In genomic region chr3:105003960-105004463, GRCm38 (mm10) we compare ENCODE assay signal across 12 mouse cellular contexts. TPM values are rescaled to one million over a fixed set of nuclear protein-coding genes. Genes with fewer than 3 reads are reported as not detected.
DNase-seq lines count a peak whose midpoint lies in the region; ATAC-seq and TF ChIP-seq lines count a peak whose summit lies in the region.
"Had no signal": no experiment of that assay in that cellular context is flagged by ENCODE, and none has a peak within 500 bp of the region (broad histone marks: within the 10 kb centered on the region; RNA-seq: fewer than 3 reads in every experiment).

No protein-coding gene starts in this region.

- no peak overlapping the region for H3K27ac ChIP-seq in hindbrain, embryonic 15.5 days (replicated peaks)
- H3K27ac ChIP-seq in hindbrain, embryonic 10.5 days = no peak overlapping the region
- H3K27ac ChIP-seq in forebrain, embryonic 14.5 days (ENCODE audit: low read depth, low read length) = 0 out of 2 replicates have a peak overlapping the region, but pooled peaks have one; percentile 33
- H3K27ac ChIP-seq in left cerebral cortex, adult 2 months = peak overlapping the region; percentile 51
- H3K27ac ChIP-seq in intestine, embryonic 15.5 days = no peak overlapping the region
- H3K27ac ChIP-seq: macrophage had no signal

- H3K36me3 ChIP-seq in hindbrain, embryonic 15.5 days = peaks cover 55% of the 10 kb centered on the region
- peaks cover 80% of the 10 kb centered on the region for H3K36me3 ChIP-seq in hindbrain, embryonic 10.5 days
- peaks cover 73% of the 10 kb centered on the region for H3K36me3 ChIP-seq in forebrain, embryonic 14.5 days (ENCODE audit: control insufficient read depth, insufficient read depth, low read length)
- H3K36me3 ChIP-seq in intestine, embryonic 15.5 days = peaks cover 19% of the 10 kb centered on the region

- H3K27me3 ChIP-seq in hindbrain, embryonic 15.5 days = no peaks in the 10 kb centered on the region
- no peaks in the 10 kb centered on the region for H3K27me3 ChIP-seq in hindbrain, embryonic 10.5 days (ENCODE audit: insufficient read depth, poor library complexity, severe bottlenecking)
- no peaks in the 10 kb centered on the region for H3K27me3 ChIP-seq in forebrain, embryonic 14.5 days (replicated peaks; ENCODE audit: control insufficient read depth, insufficient read depth, low read length)
- no peaks in the 10 kb centered on the region for H3K27me3 ChIP-seq in intestine, embryonic 15.5 days (replicated peaks)

- intact Hi-C loops in left cerebral cortex, adult 2 months (cut with DNase I) = no loop called here

- no peak for DNase-seq in hindbrain, embryonic 10.5 days (ENCODE audit: low spot score)
- peak; percentile 54 for DNase-seq in forebrain, embryonic 14.5 days (ENCODE audit: low spot score)
- DNase-seq in left cerebral cortex, adult 2 months (ENCODE audit: extremely low spot score in 1 of 2, low spot score in 2 of 2) = peak; percentile 52 to 58
- DNase-seq in right cerebral cortex, adult 2 months (ENCODE audit: low spot score in 2 of 2) = peak; percentile 63 to 64
- DNase-seq in kidney, adult 9 months = no peak
- DNase-seq in adrenal gland, postnatal 4 days (ENCODE audit: low spot score in 2 of 2) = no peak
- DNase-seq: cerebellum, adult 18-20 months; kidney, postnatal 36 days had no signal

- no peak overlapping the region for H3K9ac ChIP-seq in hindbrain, embryonic 15.5 days
- no peak overlapping the region for H3K9ac ChIP-seq in forebrain, embryonic 14.5 days (ENCODE audit: low read length)
- no peak overlapping the region for H3K9ac ChIP-seq in intestine, embryonic 15.5 days

- H3K4me3 ChIP-seq in hindbrain, embryonic 15.5 days = no peak overlapping the region
- H3K4me3 ChIP-seq in hindbrain, embryonic 10.5 days = no peak overlapping the region
- H3K4me3 ChIP-seq in forebrain, embryonic 14.5 days (ENCODE audit: low read depth, low read length) = no peak overlapping the region
- no peak overlapping the region for H3K4me3 ChIP-seq in left cerebral cortex, adult 2 months
- H3K4me3 ChIP-seq in intestine, embryonic 15.5 days (replicated peaks) = no peak overlapping the region
- H3K4me3 ChIP-seq: erythroblast, embryonic 14.5 days had no signal

- 67% methylated on average over 14 of the region's 14 CpGs for WGBS in hindbrain, embryonic 15.5 days
- 89% methylated on average over 14 of the region's 14 CpGs for WGBS in hindbrain, embryonic 10.5 days
- 42% methylated on average over 14 of the region's 14 CpGs for WGBS in forebrain, embryonic 14.5 days
- 89% methylated on average over 14 of the region's 14 CpGs for WGBS in intestine, embryonic 15.5 days

- no peaks in the 10 kb centered on the region for H3K4me1 ChIP-seq in hindbrain, embryonic 15.5 days (replicated peaks)
- no peaks in the 10 kb centered on the region; the same call in 1 of the 2 replicates for H3K4me1 ChIP-seq in hindbrain, embryonic 10.5 days (replicated peaks)
- H3K4me1 ChIP-seq in forebrain, embryonic 14.5 days (ENCODE audit: control insufficient read depth, insufficient read depth, low read length) = 0 out of 2 replicates have a peak, but pooled peaks cover 2% of the 10 kb centered on the region
- H3K4me1 ChIP-seq in intestine, embryonic 15.5 days (replicated peaks) = 0 out of 2 replicates have a peak, but pooled peaks cover 3% of the 10 kb centered on the region

- 0 out of 2 replicates have a peak, but pooled peaks have one; percentile 60 for ATAC-seq in hindbrain, embryonic 15.5 days (ENCODE audit: low FRiP score, low read depth)
- ATAC-seq in forebrain, embryonic 14.5 days = peak; percentile 85
- ATAC-seq in intestine, embryonic 15.5 days = no peak

- TF ChIP-seq CTCF in left cerebral cortex, adult 2 months (IDR thresholded peaks at IDR 0.05) = no peak

- no peak overlapping the region for H3K4me2 ChIP-seq in hindbrain, embryonic 15.5 days
- H3K4me2 ChIP-seq in forebrain, embryonic 14.5 days (ENCODE audit: low read length) = no peak overlapping the region
- no peak overlapping the region for H3K4me2 ChIP-seq in intestine, embryonic 15.5 days (replicated peaks)

- no peaks in the 10 kb centered on the region for H3K9me3 ChIP-seq in hindbrain, embryonic 15.5 days
- H3K9me3 ChIP-seq in hindbrain, embryonic 10.5 days = no peaks in the 10 kb centered on the region
- H3K9me3 ChIP-seq in forebrain, embryonic 14.5 days (replicated peaks; ENCODE audit: control insufficient read depth, low read length) = no peaks in the 10 kb centered on the region
- H3K9me3 ChIP-seq in intestine, embryonic 15.5 days = no peaks in the 10 kb centered on the region

RNA-seq across cellular contexts. Expression of gene Wnt2b, which starts 42.3 kb away (rescaled TPM):
- polyA plus RNA-seq in hindbrain, embryonic 15.5 days (2015; fragmentation: Nextera tagmentation; extraction: Ambion mirVana) = 1.1 and 1.2 TPM in 2 replicates
- polyA plus RNA-seq in hindbrain, embryonic 10.5 days (2016; fragmentation: Nextera tagmentation; extraction: Ambion mirVana) = 1.3 and 1.7 TPM in 2 replicates
- 0.38 and 0.83 TPM in 2 replicates for polyA plus RNA-seq in forebrain, embryonic 14.5 days (2014; fragmentation: Nextera tagmentation; extraction: Ambion mirVana)
- total RNA-seq in left cerebral cortex, adult 2 months (2021) = 1 to 10 TPM; 2.0 to 2.3 TPM
- total RNA-seq in adrenal gland, postnatal 4 days (2021) = 10 to 100 TPM; 11.4 to 12.6 TPM
- polyA plus RNA-seq in intestine, embryonic 15.5 days (2015; fragmentation: Nextera tagmentation; extraction: Ambion mirVana) = 1.8 TPM in 2 replicates
- polyA plus RNA-seq: erythroblast, embryonic 14.5 days; macrophage had no signal

RNA-seq across cellular contexts. Expression of gene Cttnbp2nl, which starts 48.9 kb away (rescaled TPM):
- 47.4 and 50.6 TPM in 2 replicates for polyA plus RNA-seq in hindbrain, embryonic 15.5 days (2015; fragmentation: Nextera tagmentation; extraction: Ambion mirVana)
- polyA plus RNA-seq in hindbrain, embryonic 10.5 days (2016; fragmentation: Nextera tagmentation; extraction: Ambion mirVana) = 41.3 and 41.8 TPM in 2 replicates
- 42.8 and 51.3 TPM in 2 replicates for polyA plus RNA-seq in forebrain, embryonic 14.5 days (2014; fragmentation: Nextera tagmentation; extraction: Ambion mirVana)
- total RNA-seq in left cerebral cortex, adult 2 months (2021) = 10 to 100 TPM; 23.8 to 27.9 TPM
- total RNA-seq in adrenal gland, postnatal 4 days (2021) = 10 to 100 TPM; 26.6 to 32.0 TPM
- polyA plus RNA-seq in intestine, embryonic 15.5 days (2015; fragmentation: Nextera tagmentation; extraction: Ambion mirVana) = 18.8 and 21.9 TPM in 2 replicates

Comparison
In these comparisons a context has a peak if more than half of its experiments do, and no peak if none do; other contexts are left out.
1. H3K27ac ChIP-seq: peak in forebrain, embryonic 14.5 days (single experiment) and left cerebral cortex, adult 2 months (single experiment); none in hindbrain, embryonic 15.5 days (single experiment), hindbrain, embryonic 10.5 days (single experiment) and intestine, embryonic 15.5 days (single experiment).
2. DNase-seq: peak in forebrain, embryonic 14.5 days (single experiment), left cerebral cortex, adult 2 months (2 of 2) and right cerebral cortex, adult 2 months (2 of 2); none in hindbrain, embryonic 10.5 days (single experiment), kidney, adult 9 months (single experiment) and adrenal gland, postnatal 4 days (0 of 2).